ENCODE assay signal across 10 mouse cellular contexts in the genomic region with DNA sequence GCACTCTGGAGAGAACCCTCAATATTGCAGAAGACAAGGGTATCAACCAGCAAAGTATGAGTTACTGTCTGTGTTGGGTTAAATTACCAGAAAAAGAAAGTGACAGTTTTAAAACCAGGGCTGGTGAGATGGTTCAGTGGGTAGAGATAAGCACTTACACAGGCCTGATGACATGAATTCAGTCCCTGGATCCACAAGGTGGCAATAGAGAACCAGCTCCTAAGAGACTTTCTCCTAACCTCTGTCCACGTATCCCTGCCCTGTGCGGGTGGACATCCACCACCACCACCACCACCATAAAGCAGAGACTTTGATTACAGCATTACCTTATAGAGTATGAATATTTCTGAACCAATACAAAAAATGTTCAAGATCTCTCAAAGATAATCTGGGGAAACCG. TPM values are rescaled to one million over a fixed set of nuclear protein-coding genes. Genes with fewer than 3 reads are reported as not detected.
A peak's percentile ranks its signal among the peaks of the same experiment; 100 is the strongest.
DNase-seq lines count a peak whose midpoint lies in the region; ATAC-seq lines count a peak whose summit lies in the region.
"Had no signal": no experiment of that assay in that cellular context is flagged by ENCODE, and none has a peak within 500 bp of the region (broad histone marks: within the 10 kb centered on the region; RNA-seq: fewer than 3 reads in every experiment).

No protein-coding gene starts in this region.

- DNase-seq in cerebellum, adult 18-20 months: peak; percentile 55 to 64
- no peak for DNase-seq in cerebellum, adult 8-10 months
- peak; percentile 45 for DNase-seq in midbrain, embryonic 14.5 days
- DNase-seq in midbrain, embryonic 11.5 days (ENCODE audit: low spot score, missing footprints): no peak
- peak; percentile 34 for DNase-seq in kidney, postnatal 10 days
- DNase-seq in forebrain, embryonic 10.5 days (ENCODE audit: extremely low spot score, low spot score): no peak
- DNase-seq in gastrocnemius, postnatal 10 days: no peak
- no peak for DNase-seq in thymus, postnatal 25 days

- no peaks in the 10 kb centered on the region for H3K9me3 ChIP-seq in midbrain, embryonic 14.5 days (ENCODE audit: control insufficient read depth, low read length)
- H3K9me3 ChIP-seq in midbrain, embryonic 11.5 days (ENCODE audit: control insufficient read depth, low read length): no peaks in the 10 kb centered on the region
- H3K9me3 ChIP-seq in forebrain, embryonic 10.5 days: no peaks in the 10 kb centered on the region
- H3K9me3 ChIP-seq: embryonic facial prominence, embryonic 13.5 days; liver, embryonic 15.5 days had no signal

- no peaks in the 10 kb centered on the region for H3K4me1 ChIP-seq in midbrain, embryonic 14.5 days (ENCODE audit: control insufficient read depth, insufficient read depth, low read length)
- H3K4me1 ChIP-seq in midbrain, embryonic 11.5 days (ENCODE audit: control insufficient read depth, insufficient read depth, low read length): no peaks in the 10 kb centered on the region
- H3K4me1 ChIP-seq in forebrain, embryonic 10.5 days: peaks cover 10% of the 10 kb centered on the region
- H3K4me1 ChIP-seq: embryonic facial prominence, embryonic 13.5 days; liver, embryonic 15.5 days had no signal

- 62% methylated on average over 3 of the region's 3 CpGs for WGBS in midbrain, embryonic 14.5 days
- WGBS in midbrain, embryonic 11.5 days: 68% methylated on average over 3 of the region's 3 CpGs
- WGBS in forebrain, embryonic 10.5 days: 68% methylated on average over 3 of the region's 3 CpGs

- peaks cover 26% of the 10 kb centered on the region for H3K36me3 ChIP-seq in midbrain, embryonic 14.5 days (ENCODE audit: control insufficient read depth, insufficient read depth, low read length)
- peaks cover 5% of the 10 kb centered on the region; the same call in 1 of the 2 replicates for H3K36me3 ChIP-seq in midbrain, embryonic 11.5 days (ENCODE audit: control insufficient read depth, insufficient read depth, low read length)
- H3K36me3 ChIP-seq in forebrain, embryonic 10.5 days (replicated peaks): peaks cover 46% of the 10 kb centered on the region

- no peaks in the 10 kb centered on the region for H3K27me3 ChIP-seq in midbrain, embryonic 14.5 days (ENCODE audit: control insufficient read depth, insufficient read depth, low read length)
- no peaks in the 10 kb centered on the region for H3K27me3 ChIP-seq in midbrain, embryonic 11.5 days (ENCODE audit: control insufficient read depth, insufficient read depth, low read length)
- H3K27me3 ChIP-seq in forebrain, embryonic 10.5 days (ENCODE audit: poor library complexity, severe bottlenecking): no peaks in the 10 kb centered on the region
- H3K27me3 ChIP-seq: embryonic facial prominence, embryonic 13.5 days; liver, embryonic 15.5 days had no signal

- no peak overlapping the region for H3K9ac ChIP-seq in midbrain, embryonic 14.5 days (replicated peaks; ENCODE audit: low read length)
- no peak overlapping the region for H3K9ac ChIP-seq in midbrain, embryonic 11.5 days (ENCODE audit: low read length)
- H3K9ac ChIP-seq: embryonic facial prominence, embryonic 13.5 days; liver, embryonic 15.5 days had no signal

- no peak for ATAC-seq in midbrain, embryonic 14.5 days (ENCODE audit: low FRiP score, low TSS enrichment)
- ATAC-seq in midbrain, embryonic 11.5 days (ENCODE audit: low FRiP score): no peak

- no peak overlapping the region for H3K4me3 ChIP-seq in midbrain, embryonic 14.5 days (replicated peaks; ENCODE audit: low read depth, low read length)
- no peak overlapping the region for H3K4me3 ChIP-seq in midbrain, embryonic 11.5 days (ENCODE audit: low read depth, low read length)
- no peak overlapping the region for H3K4me3 ChIP-seq in forebrain, embryonic 10.5 days
- H3K4me3 ChIP-seq: embryonic facial prominence, embryonic 13.5 days; liver, embryonic 15.5 days had no signal

- H3K27ac ChIP-seq in midbrain, embryonic 14.5 days (replicated peaks; ENCODE audit: low read depth, low read length): no peak overlapping the region
- H3K27ac ChIP-seq in midbrain, embryonic 11.5 days (ENCODE audit: low read depth, low read length): no peak overlapping the region
- no peak overlapping the region for H3K27ac ChIP-seq in forebrain, embryonic 10.5 days
- H3K27ac ChIP-seq: embryonic facial prominence, embryonic 13.5 days; liver, embryonic 15.5 days had no signal

- H3K4me2 ChIP-seq in midbrain, embryonic 14.5 days (ENCODE audit: low read length): no peak overlapping the region
- no peak overlapping the region for H3K4me2 ChIP-seq in midbrain, embryonic 11.5 days
- H3K4me2 ChIP-seq: embryonic facial prominence, embryonic 13.5 days; liver, embryonic 15.5 days had no signal

RNA-seq across cellular contexts. Expression of a gene that starts 51.6 kb away (rescaled TPM):
- polyA plus RNA-seq in midbrain, embryonic 14.5 days (2014; fragmentation: Nextera tagmentation; extraction: Ambion mirVana): 9.1 and 9.7 TPM in 2 replicates
- 6.8 and 7.9 TPM in 2 replicates for polyA plus RNA-seq in midbrain, embryonic 11.5 days (2014; fragmentation: Nextera tagmentation; extraction: Ambion mirVana)
- 8.2 and 8.9 TPM in 2 replicates for polyA plus RNA-seq in forebrain, embryonic 10.5 days (2016; fragmentation: Nextera tagmentation; extraction: Ambion mirVana)
- 1 to 10 TPM; 3.4 to 5.7 TPM for total RNA-seq in gastrocnemius, postnatal 10 days (2021)

RNA-seq across cellular contexts. Expression of a gene that starts 54.1 kb away (rescaled TPM):
- 35.5 and 41.8 TPM in 2 replicates for polyA plus RNA-seq in midbrain, embryonic 14.5 days (2014; fragmentation: Nextera tagmentation; extraction: Ambion mirVana)
- polyA plus RNA-seq in midbrain, embryonic 11.5 days (2014; fragmentation: Nextera tagmentation; extraction: Ambion mirVana): 19.3 and 19.8 TPM in 2 replicates
- 20.0 and 24.0 TPM in 2 replicates for polyA plus RNA-seq in forebrain, embryonic 10.5 days (2016; fragmentation: Nextera tagmentation; extraction: Ambion mirVana)
- 10 to 100 TPM; 11.5 to 15.6 TPM for total RNA-seq in gastrocnemius, postnatal 10 days (2021)

Comparison
In these comparisons a context has a peak if more than half of its experiments do, and no peak if none do; other contexts are left out.
1. DNase-seq: peak in cerebellum, adult 18-20 months (2 of 2), midbrain, embryonic 14.5 days (single experiment) and kidney, postnatal 10 days (single experiment); none in cerebellum, adult 8-10 months (single experiment), midbrain, embryonic 11.5 days (single experiment), forebrain, embryonic 10.5 days (single experiment), gastrocnemius, postnatal 10 days (single experiment) and thymus, postnatal 25 days (single experiment).